Mouse (Mus musculus): ENCODE results near the gene Crip2.

Crip2 gene

DNA sequence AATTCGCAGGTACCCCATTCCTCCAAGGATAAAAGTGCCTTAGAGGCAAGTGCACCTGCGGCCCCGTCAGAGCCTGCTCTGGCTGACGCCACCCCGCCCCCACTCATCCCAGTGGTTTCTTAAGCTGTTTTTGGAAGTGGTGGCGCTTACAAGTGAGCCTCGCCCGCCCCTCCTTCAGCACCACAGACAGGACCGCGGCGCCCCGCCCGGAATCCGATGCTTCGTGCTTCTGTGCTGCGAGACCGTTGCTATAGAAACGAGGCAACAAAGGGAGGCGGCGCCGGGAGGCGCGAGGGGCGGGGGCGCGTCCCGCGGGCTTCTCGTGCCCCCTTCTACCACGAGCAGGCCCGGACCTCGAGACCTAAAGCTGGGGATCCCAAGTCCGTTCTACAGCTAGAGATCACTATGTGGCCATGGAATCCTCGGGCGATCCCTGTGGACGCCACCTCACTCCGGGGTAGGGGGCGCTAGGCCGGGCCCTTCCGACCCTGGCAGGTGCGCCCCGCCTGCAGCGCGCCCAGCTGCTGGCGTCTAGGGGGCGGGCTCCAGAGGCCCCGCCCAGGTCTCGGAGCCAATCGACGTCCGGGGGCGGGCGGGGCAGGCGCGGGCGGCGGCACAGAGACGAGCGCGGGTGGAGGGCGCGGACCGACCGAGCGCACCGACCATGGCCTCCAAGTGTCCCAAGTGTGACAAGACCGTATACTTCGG lies at the start of gene Crip2:
Gene Crip2, plus strand, starts transcription at position 329 of the 708 bp plus-strand sequence.
- peak; percentile 56 for DNase-seq

DNA sequence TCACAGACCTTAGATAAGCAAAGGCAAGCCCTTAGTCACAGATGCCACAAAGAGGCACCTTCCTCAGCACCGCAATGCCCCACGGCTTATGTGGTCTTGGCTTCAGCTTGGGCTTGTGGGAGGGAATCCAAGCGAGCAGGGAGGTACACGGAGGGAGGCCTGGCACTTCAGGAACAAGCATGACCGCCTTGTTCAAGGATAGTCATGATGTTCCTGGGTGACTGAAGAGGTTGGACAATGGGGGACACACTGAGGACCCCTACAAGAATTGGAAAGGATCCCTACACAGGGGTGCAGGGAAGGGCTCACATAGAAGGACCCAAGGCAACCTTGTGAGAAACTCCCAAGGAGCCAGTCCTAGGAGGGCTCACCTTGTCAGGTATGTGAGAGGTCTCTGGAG lies 43.0 kb upstream of the Crip2 start:
- DNase-seq = peak; percentile 56

DNA sequence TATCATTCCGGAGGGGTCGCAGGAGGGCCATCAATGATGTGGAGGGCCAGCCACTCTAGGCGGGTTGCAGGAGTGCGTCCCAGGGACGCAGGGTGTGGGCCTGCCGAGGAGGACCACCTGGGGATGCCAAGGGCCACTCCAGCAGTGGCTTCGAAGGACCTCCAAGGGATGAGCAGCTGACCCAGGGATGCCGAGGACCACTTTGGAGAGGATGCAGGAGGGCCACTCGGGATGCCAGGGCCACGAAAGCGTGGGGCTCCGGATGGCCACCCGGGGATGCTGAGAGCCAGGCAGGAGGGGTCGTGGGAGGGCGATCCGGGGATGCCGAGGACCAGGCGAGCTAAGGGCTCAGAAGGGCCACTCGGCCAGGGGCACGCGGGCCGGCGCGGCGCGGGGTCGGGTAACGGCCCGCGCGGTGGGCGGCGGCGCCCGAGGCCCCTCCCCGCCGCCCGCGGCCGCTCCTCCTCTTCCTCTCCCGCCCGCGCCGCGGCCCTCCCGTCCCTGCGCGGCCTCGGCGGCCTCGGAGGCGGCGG lies 42.2 kb upstream of the Crip2 start, which contains the start of gene Mta1:
Gene Mta1, plus strand, starts transcription at position 530 of the 533 bp plus-strand sequence.
- peak; percentile 71 for DNase-seq

DNA sequence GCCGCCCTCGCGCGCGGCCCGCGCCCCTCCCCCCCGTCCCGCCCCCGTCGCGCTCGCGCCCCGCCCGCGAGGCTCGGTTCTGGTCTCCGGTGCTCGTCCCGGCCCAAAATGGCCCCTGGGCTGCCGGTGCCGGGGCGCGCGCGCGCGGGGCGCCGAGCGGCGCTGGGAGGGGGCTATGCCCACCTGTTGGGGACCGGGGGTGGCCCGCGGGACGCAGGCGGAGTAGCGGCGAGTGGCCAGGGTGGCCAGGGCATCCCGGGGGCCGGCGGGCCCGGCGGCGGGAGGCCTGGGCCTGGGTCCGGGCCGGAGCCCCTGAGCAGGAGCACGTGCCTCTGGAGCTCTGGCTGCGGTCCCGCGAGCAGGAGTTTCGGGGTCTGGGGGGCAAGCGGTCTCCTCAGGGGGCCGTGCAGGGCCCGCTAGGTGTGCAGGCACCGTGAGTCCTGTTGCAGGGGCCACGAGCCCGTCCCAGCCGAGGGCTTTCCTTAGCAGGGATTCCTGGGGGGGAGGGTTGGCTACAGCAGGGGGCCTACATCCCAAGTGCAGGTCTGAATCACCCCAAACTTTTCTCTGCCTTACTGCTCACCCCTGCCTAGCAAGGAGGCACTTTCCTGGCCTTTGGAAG lies 41.4 kb upstream of the Crip2 start:
- peak; percentile 61 for DNase-seq

DNA sequence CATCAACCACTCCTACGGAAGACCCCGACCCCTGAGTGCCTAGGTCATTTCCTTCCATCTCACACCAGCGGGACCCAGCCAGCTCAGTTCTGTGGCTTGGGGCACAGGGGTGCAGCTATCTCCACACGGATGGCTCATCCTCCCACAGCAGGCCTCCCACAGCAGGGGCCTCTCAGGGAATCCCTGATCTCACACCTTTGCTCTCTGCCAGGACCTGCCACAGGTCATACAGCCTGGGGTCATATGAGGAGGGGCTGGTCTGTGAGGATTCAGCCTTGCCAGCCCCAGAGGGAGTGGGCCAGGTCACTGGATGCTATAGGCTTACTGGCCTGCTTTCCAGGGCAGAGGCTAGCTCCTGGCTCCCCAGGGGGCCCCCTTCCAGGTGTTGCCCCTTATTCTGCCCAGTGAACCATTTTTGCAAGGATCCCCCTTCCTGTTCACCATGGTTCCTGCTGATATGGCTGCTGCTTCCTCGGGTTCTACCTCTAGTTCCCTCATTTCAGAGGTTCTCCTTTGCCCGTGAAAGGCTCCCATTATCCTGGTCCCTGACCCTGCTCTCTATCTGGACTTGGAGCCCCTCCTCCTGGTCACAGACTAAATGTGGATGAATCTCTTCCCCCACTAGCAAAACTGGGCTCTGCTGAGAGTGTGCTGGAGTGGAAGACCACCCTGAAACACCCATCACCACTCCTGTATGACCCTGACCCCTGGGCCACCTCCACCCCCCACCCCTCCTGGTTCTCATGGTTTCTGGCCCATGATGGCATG lies 40.4 kb upstream of the Crip2 start:
- peak; percentile 56 for DNase-seq

DNA sequence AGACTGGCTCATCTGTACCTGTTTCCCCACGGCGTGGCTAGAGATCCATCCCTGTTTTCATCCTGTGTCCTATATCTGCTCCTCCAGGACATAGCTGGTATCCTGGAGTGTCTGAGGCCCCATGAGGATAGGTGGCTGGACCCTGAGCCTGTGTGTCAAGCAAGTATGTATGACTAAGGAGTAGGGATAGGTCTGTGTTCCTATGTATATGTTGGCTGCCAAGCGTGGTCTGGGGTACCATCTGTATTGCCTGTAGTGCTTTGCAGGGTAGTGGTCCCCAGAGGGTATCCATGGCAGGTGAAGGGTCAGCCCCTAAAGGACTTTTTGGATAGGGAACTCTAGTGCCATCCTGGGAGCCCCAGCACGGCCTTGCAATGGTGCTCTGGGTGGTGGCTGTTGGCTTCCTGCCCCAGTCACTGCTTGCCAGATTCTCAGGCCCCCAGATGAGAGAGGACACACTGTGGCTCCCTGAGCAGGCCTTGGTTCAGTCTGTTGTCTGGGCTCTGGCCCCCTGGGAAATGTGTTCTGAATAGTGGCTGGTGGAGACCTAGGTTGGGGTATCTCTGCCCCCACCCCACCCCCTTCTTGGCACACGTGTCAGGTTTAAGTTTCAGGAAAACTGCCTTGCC lies 39.5 kb upstream of the Crip2 start:
- peak; percentile 79 for DNase-seq

DNA sequence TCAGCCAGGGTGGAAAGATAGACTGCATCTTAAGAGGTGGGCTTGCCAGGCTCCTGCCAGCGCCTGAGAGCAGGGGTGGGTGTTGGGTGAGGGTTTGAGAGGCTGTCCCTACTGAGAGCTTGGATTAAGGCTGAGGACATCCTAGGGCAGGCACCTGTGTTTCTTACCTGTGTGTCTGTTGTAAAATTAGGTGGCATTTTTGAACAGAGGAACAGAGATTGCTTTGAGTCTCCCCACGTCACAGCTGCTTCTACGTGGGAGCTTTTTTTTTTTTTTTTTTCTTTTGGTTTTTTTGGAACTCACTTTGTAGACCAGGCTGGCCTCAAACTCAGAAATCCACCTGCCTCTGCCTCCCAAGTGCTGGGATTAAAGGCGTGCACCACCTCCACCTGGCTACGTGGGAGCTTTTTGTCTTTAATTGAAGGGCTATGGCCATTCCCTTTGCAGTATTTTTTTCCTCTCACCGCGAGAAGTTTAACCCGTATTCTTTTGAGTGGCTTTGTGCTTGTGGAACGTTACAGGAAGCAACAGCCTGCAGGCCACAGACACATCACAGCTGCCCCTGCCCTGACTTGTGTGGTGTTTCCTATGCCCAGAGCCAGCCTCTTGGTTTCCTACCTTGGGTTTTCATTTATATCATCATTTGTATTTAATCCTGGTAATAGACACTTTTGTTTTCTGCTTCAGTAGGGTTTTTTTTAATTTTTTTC lies 38.6 kb upstream of the Crip2 start:
- DNase-seq = no peak

DNA sequence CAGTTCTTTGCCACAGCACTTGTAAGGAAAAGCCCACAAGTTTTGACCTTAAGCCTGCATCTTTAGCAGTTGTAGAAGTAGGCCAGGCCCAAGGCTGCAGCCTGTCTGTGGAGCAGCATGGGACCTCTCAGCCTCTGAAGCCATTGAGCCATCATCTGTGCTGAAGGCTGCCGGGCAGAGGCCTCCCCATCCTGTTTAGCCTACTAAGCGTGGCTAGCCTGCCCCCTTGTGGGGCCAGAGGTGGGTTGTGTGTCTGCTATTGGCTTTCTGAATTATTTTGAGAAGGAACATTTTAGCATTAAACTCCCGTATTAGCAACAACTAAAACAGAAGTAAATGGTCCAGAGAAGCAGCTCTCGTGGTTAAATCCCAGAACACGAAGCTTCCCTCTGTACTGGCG lies 37.6 kb upstream of the Crip2 start:
- peak; percentile 77 for DNase-seq

DNA sequence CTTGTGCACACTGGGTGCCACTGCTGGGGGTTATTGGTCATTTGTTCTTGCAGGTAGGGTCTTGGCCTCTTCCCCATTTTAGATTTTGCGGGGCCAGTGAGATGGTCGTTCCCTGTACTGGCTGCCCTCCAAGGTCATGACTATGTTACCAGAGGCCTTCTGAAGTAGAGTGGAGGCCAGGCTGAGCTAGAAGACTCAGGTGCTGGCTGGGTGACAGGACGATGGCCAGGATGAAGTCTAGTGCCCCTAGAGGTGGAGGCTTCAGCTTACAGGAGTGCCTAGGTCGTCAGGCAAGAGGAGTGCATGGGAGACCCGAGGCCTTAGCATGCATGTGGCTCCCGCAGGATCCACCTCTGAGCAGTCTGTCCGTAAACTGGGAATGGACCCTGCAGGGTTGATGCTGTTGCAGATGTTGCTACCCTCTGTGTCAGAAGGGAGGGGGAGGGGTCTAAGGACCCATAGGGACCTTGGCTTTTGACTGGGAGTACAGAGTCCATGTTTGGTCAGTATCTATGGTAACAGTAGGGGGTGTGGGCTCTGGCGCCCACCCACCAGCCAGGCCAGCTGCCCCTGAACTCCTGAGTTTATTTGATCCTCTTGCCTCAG lies 36.1 kb upstream of the Crip2 start:
- peak; percentile 45 for DNase-seq

DNA sequence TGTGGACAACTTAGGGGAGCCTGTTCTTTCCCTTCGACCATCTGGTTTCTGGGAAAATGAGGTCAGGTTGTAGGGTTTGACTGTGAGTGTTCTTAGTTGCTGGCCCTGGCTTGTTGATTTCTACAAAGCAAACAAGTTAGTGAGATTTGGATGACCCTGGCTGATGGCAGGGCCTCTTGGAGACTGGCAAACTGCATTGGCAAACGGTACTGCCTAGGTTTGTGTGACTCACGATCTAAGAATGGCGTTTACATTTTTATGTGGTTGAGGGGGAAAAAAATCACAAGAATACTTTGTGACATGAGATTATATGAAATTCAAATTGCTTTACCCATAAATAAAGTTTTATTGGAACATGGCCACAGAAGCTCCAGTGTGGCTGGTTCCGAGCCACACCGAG lies 33.6 kb upstream of the Crip2 start:
- no peak for DNase-seq

DNA sequence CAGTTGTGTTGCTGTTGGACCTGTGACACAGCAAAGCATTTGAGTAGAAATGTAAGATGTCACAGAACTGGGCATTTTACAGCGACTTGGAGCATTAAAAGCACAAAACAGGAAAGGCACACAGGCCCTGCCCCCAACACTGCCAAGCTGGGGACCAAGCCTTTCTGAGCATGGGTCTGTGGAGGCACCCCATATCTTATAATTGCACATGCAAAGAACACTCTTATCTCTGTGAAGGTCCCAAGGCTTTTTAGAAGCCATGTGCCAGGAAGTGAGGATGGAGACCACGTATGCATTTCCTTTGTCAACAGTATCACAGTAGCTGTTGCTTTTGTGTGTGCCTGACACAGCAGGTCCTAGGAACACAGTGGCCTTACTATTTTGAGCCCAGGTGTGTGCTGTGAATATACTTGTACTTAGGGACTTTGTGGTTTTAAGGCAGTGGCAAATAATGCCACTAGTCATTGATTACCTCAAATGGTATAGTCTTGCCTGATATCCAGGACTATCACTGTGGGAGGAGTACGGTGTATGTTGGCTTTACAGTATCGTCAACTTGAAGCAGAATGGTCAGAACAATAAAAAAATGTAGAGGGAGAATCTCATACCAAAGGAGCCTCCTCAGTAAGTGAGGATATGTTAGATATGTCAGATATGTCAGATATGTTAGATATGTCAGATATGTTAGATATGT lies 32.5 kb upstream of the Crip2 start:
- DNase-seq = no peak

DNA sequence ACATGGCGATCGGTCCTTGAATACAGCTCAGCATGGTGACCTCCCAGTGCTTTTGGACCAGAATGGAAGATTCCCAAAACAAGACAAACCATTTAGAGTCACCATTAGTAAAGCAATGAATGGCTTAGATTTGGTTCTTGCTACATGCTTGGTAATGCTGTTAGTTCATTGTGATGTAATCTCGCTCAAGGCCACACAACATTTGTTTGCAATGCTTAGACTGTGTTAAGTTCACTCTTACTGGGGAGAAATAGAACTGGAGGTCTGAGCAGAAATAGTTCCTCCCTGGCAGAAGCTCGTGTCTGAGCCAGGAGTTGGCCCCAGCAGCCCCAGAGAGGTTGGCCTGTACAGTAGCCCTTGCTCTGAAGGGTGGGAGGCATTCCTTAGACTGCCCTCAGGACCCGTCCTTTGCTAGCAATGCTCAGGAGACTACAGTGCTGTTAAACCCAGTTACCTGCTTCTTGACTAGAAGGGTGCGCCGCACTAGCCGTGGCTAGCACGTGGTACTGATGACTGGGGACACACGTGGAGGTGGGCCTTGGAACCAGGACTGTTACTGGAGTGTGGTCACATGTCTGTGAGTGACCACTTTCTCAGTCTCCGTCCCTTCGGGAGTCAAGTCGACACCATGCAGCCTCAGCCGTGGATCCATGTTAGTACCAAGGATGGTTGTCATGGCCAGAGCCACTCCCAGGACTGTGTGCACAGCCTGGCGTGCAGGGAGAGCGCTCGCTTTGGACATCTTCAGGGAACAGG lies 31.3 kb upstream of the Crip2 start:
- no peak for DNase-seq

DNA sequence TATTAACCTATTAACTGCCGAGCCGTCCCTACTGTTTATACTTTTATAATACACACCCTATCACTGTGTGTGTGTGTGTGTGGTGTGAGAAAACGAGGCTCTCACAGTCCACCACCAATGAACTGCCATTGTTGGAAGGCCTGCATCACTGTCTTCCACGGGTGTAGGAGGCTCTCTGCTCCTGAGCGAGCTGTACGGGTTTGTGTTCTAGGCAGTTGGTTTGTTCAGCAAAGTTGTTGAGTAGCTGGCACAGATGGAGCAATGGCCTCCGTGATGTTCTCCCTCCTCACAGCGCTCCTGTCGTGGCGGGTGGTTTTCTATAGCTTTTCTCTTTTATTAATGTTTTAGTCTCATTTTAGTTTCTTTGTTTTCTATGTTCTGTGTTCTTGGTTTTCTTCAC lies 30.2 kb upstream of the Crip2 start:
- DNase-seq = no peak

DNA sequence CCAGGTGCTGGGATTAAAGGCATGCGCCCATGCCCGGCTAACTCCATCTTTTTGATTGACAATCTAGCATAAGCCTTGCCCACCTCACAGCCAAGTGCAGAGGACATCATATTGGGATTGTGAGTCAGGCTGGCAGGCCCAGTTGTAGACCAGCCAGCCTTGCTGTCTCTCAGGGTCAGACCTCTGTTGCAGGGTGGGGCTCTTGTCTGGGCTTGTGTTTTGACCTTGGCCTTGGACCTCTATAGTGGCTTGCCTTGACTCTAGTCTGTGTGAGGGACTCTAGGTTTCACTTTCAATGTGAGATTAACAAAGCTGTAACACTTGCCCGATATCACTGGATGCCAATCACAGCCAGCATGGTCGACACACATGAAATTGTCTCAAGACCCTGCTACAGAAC lies 25.9 kb upstream of the Crip2 start:
- no peak for DNase-seq

DNA sequence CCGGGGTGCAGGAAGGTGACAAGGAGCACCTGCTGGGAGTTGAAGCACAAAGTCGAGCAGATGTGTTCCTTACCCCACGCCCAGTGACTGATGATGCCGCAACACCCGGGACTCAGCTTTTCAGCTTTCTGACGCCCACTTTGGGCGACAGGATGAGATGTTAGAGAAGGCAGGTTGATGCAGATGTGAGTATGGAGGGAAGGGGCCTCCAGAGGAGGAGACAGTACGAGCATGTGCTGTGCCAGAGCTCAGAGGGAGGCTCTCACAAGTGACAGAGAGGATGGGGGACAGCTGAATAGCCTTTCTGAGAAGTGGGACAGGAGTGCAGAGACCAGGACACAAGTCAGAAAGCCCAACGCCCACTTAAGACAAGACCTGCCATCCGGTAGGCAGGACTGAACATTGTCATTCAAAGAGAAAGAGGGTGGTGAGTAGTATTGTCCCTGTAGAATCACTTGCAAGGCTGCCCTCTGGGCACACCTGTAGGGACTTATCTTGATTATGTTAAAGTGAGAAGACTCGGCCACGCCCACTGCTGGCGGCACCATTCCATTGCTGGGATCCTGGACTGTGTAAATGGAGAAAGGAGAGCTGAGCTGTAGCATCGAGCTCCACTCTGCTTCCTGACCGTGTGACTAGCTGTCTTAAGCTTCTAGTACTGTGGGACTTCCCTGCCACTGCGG lies 25.0 kb upstream of the Crip2 start:
- no peak for DNase-seq

DNA sequence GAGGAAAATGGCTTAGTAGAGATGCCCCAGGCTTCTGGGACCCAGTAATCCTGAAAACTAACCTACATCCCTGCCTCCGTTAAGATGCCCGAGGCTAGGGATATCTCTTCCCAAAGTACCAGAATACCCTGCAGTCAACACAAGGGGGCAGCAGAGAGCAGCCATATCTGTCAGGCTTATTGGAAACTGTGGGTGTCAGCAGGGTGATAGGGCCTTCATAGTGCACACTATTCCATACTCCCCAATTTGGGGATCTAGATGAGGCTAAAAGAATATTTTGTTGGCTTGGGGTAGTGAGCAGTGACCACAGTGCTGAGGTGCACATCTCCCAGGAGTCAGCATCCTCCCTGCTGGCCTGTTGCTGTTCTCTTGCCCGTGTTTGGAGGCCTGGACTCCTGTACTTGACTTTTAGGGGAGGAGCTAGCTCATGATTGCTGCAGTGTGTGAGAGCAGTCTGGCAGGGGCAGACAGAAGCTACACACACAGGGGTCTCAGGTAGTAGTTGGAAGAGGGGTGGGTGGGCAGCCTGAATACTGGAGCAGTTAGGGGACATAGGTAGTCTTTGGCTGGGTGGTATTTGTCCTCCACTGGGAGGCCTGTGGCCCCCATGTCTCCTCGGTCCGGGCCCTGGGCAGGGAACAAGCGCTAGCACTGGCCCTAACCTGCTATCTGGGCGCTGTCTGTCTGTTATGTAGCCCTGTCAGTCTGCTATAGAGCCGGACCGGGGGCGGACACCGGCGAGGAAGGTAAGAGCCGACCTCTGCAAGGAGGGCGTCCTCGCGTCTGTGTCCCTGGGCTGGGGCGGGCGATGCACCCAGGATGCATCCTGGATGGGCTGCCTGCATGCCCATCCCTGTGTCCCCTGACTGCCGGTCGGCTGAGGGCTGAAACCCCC lies 20.3 kb upstream of the Crip2 start:
- peak; percentile 85 for DNase-seq

DNA sequence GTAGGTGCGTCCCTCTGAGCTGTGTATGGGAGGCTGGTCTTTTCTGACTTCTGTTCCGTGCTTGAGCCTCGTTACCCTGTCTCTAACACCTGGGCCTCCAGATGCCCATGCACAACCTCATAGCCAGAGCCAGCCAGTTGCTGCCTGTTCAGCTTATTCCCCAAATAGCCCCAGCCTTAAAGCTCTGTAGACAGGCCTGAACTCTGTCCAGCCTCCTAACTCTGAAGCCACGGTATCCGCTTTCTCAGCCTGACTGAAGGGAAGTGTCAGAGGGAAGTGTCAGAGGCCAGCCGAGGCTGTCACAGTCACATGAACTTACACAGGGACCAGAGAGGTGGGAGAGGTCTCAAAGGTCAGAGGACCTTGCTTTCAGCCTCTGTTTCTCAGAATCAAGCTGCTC lies 15.3 kb upstream of the Crip2 start:
- no peak for DNase-seq

DNA sequence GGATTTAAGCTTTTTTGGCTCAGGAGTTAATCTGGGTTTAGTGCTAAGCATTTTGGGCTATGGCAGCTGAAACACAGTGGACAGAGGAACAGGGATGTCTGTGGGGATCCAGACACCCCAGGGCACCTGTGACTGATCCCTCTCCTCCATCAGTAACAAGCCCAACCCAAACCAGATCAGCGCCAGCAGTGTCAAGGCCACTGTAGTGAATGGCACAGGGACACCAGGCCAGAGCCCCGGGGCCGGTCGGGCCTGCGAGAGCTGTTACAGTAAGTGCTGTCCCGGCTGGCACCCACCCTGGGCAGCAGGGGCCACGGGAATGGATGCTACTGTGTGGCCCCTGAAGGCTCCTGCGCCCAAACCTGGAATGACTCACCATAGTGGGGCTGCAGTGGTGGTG lies 9.3 kb upstream of the Crip2 start:
- no peak for DNase-seq

DNA sequence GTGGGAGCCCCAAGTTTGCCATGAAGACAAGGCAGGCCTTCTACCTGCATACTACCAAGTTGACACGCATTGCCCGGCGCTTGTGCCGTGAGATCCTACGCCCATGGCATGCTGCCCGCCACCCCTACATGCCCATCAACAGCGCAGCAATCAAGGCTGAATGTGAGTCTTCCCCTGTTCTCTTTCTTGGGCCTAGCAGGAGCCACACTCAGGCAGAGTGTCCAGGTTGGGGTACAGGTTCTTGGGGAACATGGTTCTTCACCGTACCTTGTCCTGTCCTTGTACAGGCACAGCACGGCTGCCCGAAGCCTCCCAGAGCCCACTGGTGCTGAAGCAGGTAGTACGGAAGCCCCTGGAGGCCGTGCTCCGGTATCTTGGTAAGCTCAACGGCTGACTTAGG lies 8.4 kb upstream of the Crip2 start:
- DNase-seq = no peak

Measured in cerebellum, adult 9-10 months (tissue).